Mouse (Mus musculus): ENCODE results near the gene Ccdc65. TPM values are rescaled to one million over a fixed set of nuclear protein-coding genes. Genes with fewer than 3 reads are reported as not detected.

The Ccdc65 gene
- polyA plus RNA-seq, 1 experiment from 2014 or later, result 3.9 TPM

DNA sequence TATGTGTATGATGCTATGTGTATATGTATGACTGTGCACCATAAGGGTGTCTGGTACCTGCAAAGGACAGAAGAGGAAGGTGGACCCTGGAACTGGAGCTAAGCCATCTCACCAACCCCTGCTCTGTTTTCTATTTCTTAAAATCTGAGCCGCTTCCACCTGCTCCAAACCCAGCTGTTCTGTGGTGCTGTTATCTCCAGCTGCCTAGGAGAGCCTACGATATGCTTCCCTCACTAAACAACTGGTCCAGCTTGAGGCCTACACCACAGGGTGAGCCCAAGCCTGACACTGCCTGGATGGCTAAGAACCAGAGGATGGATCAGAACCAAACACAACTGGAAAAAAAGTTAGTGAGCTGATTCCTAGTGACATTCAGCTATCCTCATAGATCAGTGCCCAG, 46.1 kb downstream of the Ccdc65 start:
- Histone ChIP-seq H3K4me3 (ENCODE audit: low read depth, low read length) (no peak overlapping the region), H3K27ac (replicated peaks; ENCODE audit: low read depth, low read length) (no peak overlapping the region), H3K9ac (ENCODE audit: low read depth, low read length) (no peak overlapping the region), H3K27me3 (replicated peaks; ENCODE audit: control insufficient read depth, insufficient read depth, low read length) (no peaks in the 10 kb centered on the region), H3K9me3 (ENCODE audit: control insufficient read depth, low read length) (no peaks in the 10 kb centered on the region), H3K4me2 (ENCODE audit: low read depth, low read length) (no peak overlapping the region), H3K36me3 (ENCODE audit: control insufficient read depth, insufficient read depth, low read length) (peaks cover 10% of the 10 kb centered on the region; the same call in 1 of the 2 replicates), H3K4me1 (ENCODE audit: control insufficient read depth, insufficient read depth, low read length) (no peaks in the 10 kb centered on the region)
- WGBS, result 85% methylated on average over 2 of the region's 2 CpGs
- no peak for DNase-seq (ENCODE audit: low spot score)
- no peak for ATAC-seq (ENCODE audit: low read depth)

DNA sequence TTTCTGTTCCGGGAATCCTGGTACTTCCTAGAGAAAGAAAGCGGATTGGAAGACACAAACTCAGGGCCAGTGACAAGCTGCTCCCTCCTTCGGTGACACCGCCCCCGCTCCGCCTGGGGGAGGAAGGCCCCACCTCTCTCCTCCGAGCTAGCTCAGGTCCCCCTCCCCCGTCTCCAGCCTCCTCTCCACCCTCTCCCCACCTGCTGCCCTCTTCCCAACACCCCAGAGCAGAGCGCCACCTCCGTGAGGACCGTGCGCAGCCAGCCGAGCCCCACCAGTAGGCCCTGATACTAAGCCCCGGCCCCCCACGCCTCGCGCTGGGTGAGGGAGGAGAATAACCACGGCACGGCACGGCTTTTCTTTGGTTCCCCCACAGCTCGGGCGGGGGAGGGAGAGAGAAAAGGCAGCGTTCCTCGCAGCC, 54.2 kb downstream of the Ccdc65 start:
- peak overlapping the region; percentile 83 for H3K27ac ChIP-seq (replicated peaks; ENCODE audit: low read depth, low read length)
- H3K4me1 ChIP-seq (ENCODE audit: control insufficient read depth, insufficient read depth, low read length), result peaks cover 12% of the 10 kb centered on the region
- H3K36me3 ChIP-seq (ENCODE audit: control insufficient read depth, insufficient read depth, low read length), result peaks cover 27% of the 10 kb centered on the region
- H3K4me3 ChIP-seq (ENCODE audit: low read depth, low read length), result peak overlapping the region; percentile 99
- 0% methylated on average over 7 of the region's 24 CpGs for WGBS
- H3K4me2 ChIP-seq (ENCODE audit: low read depth, low read length), result peak overlapping the region; percentile 77
- H3K27me3 ChIP-seq (replicated peaks; ENCODE audit: control insufficient read depth, insufficient read depth, low read length), result no peaks in the 10 kb centered on the region
- H3K9ac ChIP-seq (ENCODE audit: low read depth, low read length), result peak overlapping the region; percentile 91
- peak; percentile 77 for ATAC-seq (ENCODE audit: low read depth)
- DNase-seq (ENCODE audit: low spot score), result peak; percentile 92
- H3K9me3 ChIP-seq (ENCODE audit: control insufficient read depth, low read length), result no peaks in the 10 kb centered on the region

- Histone ChIP-seq H3K9ac (ENCODE audit: low read depth, low read length) (peak within 1 kb of the TSS; percentile 91), H3K4me1 (ENCODE audit: control insufficient read depth, insufficient read depth, low read length) (peaks cover 12% of the 10 kb centered on the region), H3K27me3 (replicated peaks; ENCODE audit: control insufficient read depth, insufficient read depth, low read length) (no peaks in the 10 kb centered on the region), H3K27ac (replicated peaks; ENCODE audit: low read depth, low read length) (peak within 1 kb of the TSS; percentile 83), H3K36me3 (ENCODE audit: control insufficient read depth, insufficient read depth, low read length) (peaks cover 23% of the 10 kb centered on the region), H3K4me2 (ENCODE audit: low read depth, low read length) (peak within 1 kb of the TSS; percentile 77), H3K4me3 (ENCODE audit: low read depth, low read length) (peak within 1 kb of the TSS; percentile 99), H3K9me3 (ENCODE audit: control insufficient read depth, low read length) (no peaks in the 10 kb centered on the region)
- ATAC-seq (ENCODE audit: low read depth) (peak; percentile 96), DNase-seq (ENCODE audit: low spot score) (peak; percentile 97)
- WGBS, result under 1% methylated on average over 57 of the region's 76 CpGs
Measured at GRCm38 (mm10) chr15:98762670-98763529, 54.9 kb downstream of the Ccdc65 start, which contains the start of gene Arf3. Arf3 (minus strand) TSS chr15:98763214.

DNA sequence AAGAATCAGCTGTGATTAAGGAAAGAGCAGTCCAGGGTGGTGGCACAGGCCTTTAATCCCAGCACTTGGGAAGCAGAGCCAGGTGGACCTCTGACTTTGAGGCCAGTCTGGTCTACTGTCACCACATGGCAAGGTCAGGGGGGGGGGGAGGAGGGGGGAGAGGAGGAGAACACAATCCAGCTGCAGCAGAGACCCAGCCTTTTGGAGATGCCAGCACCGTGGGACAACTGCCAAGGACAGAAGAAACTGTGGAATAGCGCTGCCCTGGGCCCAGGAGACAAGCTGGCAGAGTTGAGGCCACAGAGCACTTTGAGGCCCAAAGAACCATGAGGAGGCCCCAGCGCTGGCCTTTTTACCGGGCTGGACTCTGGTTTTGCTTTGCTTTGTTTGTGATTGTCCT, 57.9 kb downstream of the Ccdc65 start:
- H3K9ac ChIP-seq (ENCODE audit: low read depth, low read length), result no peak overlapping the region
- DNase-seq (ENCODE audit: low spot score), result no peak
- H3K4me2 ChIP-seq (ENCODE audit: low read depth, low read length), result no peak overlapping the region
- peaks cover 3% of the 10 kb centered on the region; the same call in 1 of the 2 replicates for H3K27me3 ChIP-seq (replicated peaks; ENCODE audit: control insufficient read depth, insufficient read depth, low read length)
- no peaks in the 10 kb centered on the region for H3K9me3 ChIP-seq (ENCODE audit: control insufficient read depth, low read length)
- WGBS, result 64% methylated on average over 4 of the region's 4 CpGs
- ATAC-seq (ENCODE audit: low read depth), result no peak
- no peak overlapping the region for H3K4me3 ChIP-seq (ENCODE audit: low read depth, low read length)
- peaks cover 1% of the 10 kb centered on the region; the same call in 1 of the 2 replicates for H3K36me3 ChIP-seq (ENCODE audit: control insufficient read depth, insufficient read depth, low read length)
- H3K4me1 ChIP-seq (ENCODE audit: control insufficient read depth, insufficient read depth, low read length), result peaks cover 12% of the 10 kb centered on the region
- no peak overlapping the region for H3K27ac ChIP-seq (replicated peaks; ENCODE audit: low read depth, low read length)

GRCm38 (mm10) chr15:98768259-98768658, 60.3 kb downstream of the Ccdc65 start:
- ATAC-seq (ENCODE audit: low read depth) (peak; percentile 58; the same call in 1 of the 2 replicates), DNase-seq (ENCODE audit: low spot score) (peak; percentile 74)
- no peak overlapping the region for H3K27ac ChIP-seq (replicated peaks; ENCODE audit: low read depth, low read length)
- H3K4me2 ChIP-seq (ENCODE audit: low read depth, low read length), result no peak overlapping the region
- no peak overlapping the region for H3K4me3 ChIP-seq (ENCODE audit: low read depth, low read length)
- H3K9me3 ChIP-seq (ENCODE audit: control insufficient read depth, low read length), result no peaks in the 10 kb centered on the region
- H3K4me1 ChIP-seq (ENCODE audit: control insufficient read depth, insufficient read depth, low read length), result peaks cover 11% of the 10 kb centered on the region
- H3K36me3 ChIP-seq (ENCODE audit: control insufficient read depth, insufficient read depth, low read length), result no peaks in the 10 kb centered on the region
- no peak overlapping the region for H3K9ac ChIP-seq (ENCODE audit: low read depth, low read length)
- 29% methylated on average over 5 of the region's 5 CpGs for WGBS
- peaks cover 26% of the 10 kb centered on the region for H3K27me3 ChIP-seq (replicated peaks; ENCODE audit: control insufficient read depth, insufficient read depth, low read length)

DNA sequence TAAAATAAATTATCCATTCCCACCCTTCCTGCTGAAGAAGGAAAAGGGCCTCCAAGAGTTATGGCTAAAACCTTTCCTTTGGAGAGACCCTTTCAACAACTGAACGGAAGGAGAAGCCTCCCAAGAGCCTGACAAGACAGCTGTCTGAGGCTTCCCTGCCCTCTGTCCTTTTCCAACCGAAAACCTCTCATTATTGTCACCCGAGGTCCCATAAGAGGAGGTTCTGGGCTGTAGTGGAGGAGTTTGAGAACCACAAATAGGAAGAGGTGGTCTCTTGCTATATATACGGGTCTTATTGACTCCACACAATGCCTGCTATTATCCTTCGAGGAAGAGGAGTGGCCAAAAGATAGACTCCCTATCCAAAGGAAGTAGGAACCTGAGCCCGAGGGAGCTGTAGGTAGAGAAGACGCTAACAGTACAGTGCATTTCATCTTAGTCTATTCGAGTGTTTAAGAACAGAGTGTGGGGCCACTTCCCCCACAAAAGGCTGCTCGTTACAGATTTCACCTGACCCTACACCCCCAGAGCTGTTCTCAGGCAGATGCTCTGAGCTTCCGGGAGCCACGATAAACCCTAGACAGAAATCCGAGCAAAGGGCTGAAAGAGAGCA, 63.9 kb downstream of the Ccdc65 start:
- WGBS, result 7% methylated on average over 12 of the region's 12 CpGs
- H3K36me3 ChIP-seq (ENCODE audit: control insufficient read depth, insufficient read depth, low read length), result no peaks in the 10 kb centered on the region
- DNase-seq (ENCODE audit: low spot score) (no peak), ATAC-seq (ENCODE audit: low read depth) (no peak)
- H3K4me3 ChIP-seq (ENCODE audit: low read depth, low read length), result peak overlapping the region; percentile 36
- H3K4me1 ChIP-seq (ENCODE audit: control insufficient read depth, insufficient read depth, low read length), result peaks cover 5% of the 10 kb centered on the region
- H3K9me3 ChIP-seq (ENCODE audit: control insufficient read depth, low read length), result no peaks in the 10 kb centered on the region
- H3K4me2 ChIP-seq (ENCODE audit: low read depth, low read length), result peak overlapping the region; percentile 58
- H3K9ac ChIP-seq (ENCODE audit: low read depth, low read length), result no peak overlapping the region
- no peak overlapping the region for H3K27ac ChIP-seq (replicated peaks; ENCODE audit: low read depth, low read length)
- peaks cover 63% of the 10 kb centered on the region for H3K27me3 ChIP-seq (replicated peaks; ENCODE audit: control insufficient read depth, insufficient read depth, low read length)

GRCm38 (mm10) chr15:98772511-98773211, 64.7 kb downstream of the Ccdc65 start:
- ATAC-seq (ENCODE audit: low read depth) (no peak), DNase-seq (ENCODE audit: low spot score) (no peak)
- Histone ChIP-seq H3K9me3 (ENCODE audit: control insufficient read depth, low read length) (no peaks in the 10 kb centered on the region), H3K4me3 (ENCODE audit: low read depth, low read length) (peak overlapping the region; percentile 36), H3K27me3 (replicated peaks; ENCODE audit: control insufficient read depth, insufficient read depth, low read length) (peaks cover 70% of the 10 kb centered on the region), H3K36me3 (ENCODE audit: control insufficient read depth, insufficient read depth, low read length) (no peaks in the 10 kb centered on the region), H3K4me2 (ENCODE audit: low read depth, low read length) (peak overlapping the region; percentile 58), H3K9ac (ENCODE audit: low read depth, low read length) (peak overlapping the region; percentile 42), H3K4me1 (ENCODE audit: control insufficient read depth, insufficient read depth, low read length) (peaks cover 10% of the 10 kb centered on the region), H3K27ac (replicated peaks; ENCODE audit: low read depth, low read length) (no peak overlapping the region)
- WGBS, result 4% methylated on average over 33 of the region's 36 CpGs
